Mouse (Mus musculus) liver, postnatal 0 days (tissue): ENCODE results near the gene Polr2m. TPM values are rescaled to one million over a fixed set of nuclear protein-coding genes. Genes with fewer than 3 reads are reported as not detected.

Experiments
- ATAC-seq: fragments of 200-750 bp; cut with Nextera tagmentation; 2 replicates; pipeline ENCODE4 v1.8.0; 2017; ENCODE audit warnings: mild to moderate bottlenecking, moderate library complexity
- DNase-seq: peaks from one replicate; pipeline ENCODE4 v3.0.0-alpha.2; 2016
- H3K27ac ChIP-seq: fragments of 300-500 bp; sonication (generic); 2 replicates; pipeline ENCODE4 v1.5.1; 2014; ENCODE audit warnings: antibody characterized with exemption, moderate library complexity, mild to moderate bottlenecking, low read depth
- H3K27me3 ChIP-seq: fragments of 300-500 bp; sonication (generic); 2 replicates; pipeline ENCODE4 v1.6.1; 2014; ENCODE audit warnings: low read length, control low read depth, mixed read lengths; ENCODE audit not compliant: insufficient read depth
- H3K36me3 ChIP-seq: fragments of 300-500 bp; sonication (generic); replicated peaks from 2 replicates; pipeline ENCODE4 v1.6.1; 2014; ENCODE audit warnings: mild to moderate bottlenecking, control low read depth, low read length, moderate library complexity, mixed read lengths; ENCODE audit not compliant: insufficient read depth
- H3K4me1 ChIP-seq: fragments of 300-500 bp; sonication (generic); 2 replicates; pipeline ENCODE4 v1.6.1; 2014; ENCODE audit warnings: antibody characterized with exemption, mild to moderate bottlenecking, control low read depth; ENCODE audit not compliant: insufficient read depth
- H3K4me2 ChIP-seq: fragments of 300-500 bp; sonication (generic); 2 replicates; pipeline ENCODE4 v1.6.1; 2014; ENCODE audit warnings: low read depth, mild to moderate bottlenecking, low read length, moderate library complexity, mixed read lengths
- H3K4me3 ChIP-seq: fragments of 300-500 bp; sonication (generic); 2 replicates; pipeline ENCODE4 v1.5.1; 2014; ENCODE audit warnings: low read depth, low read length
- H3K9ac ChIP-seq: fragments of 300-500 bp; sonication (generic); replicated peaks from 2 replicates; pipeline ENCODE4 v1.6.1; 2014; ENCODE audit warnings: mild to moderate bottlenecking, moderate library complexity
- H3K9me3 ChIP-seq: fragments of 300-500 bp; sonication (generic); 2 replicates; pipeline ENCODE4 v1.6.1; 2016; ENCODE audit warnings: mild to moderate bottlenecking, control low read depth, low read length, mixed read lengths
- CTCF ChIP-seq: sonication (generic); IDR thresholded peaks from 2 replicates; pipeline ENCODE4 v1.5.1; 2016; ENCODE audit warnings: antibody characterized with exemption, low read depth
- EP300 ChIP-seq: IDR thresholded peaks from 2 replicates; pipeline ENCODE4 v1.6.1; 2016; ENCODE audit warnings: antibody characterized with exemption, low read depth, mild to moderate bottlenecking
- WGBS: fragments of 180-500 bp; shearing (Covaris S2); extraction: QIAGEN DNeasy Blood & Tissue Kit; methylation state at CpG from one replicate; pipeline ENCODE4 v1.1.7; 2014; ENCODE audit not compliant: insufficient replicate concordance; 5-methylcytosine and 5-hydroxymethylcytosine counted together
- polyA plus RNA-seq: library from polyadenylated mRNA; unstranded; fragments of >200 nt; fragmentation: Nextera tagmentation; extraction: Ambion mirVana; gene quantifications from 2 replicates; pipeline ENCODE4 v1.2.1, GENCODE M21; 2015

The Polr2m gene
- polyA plus RNA-seq, 1 experiment from 2014 or later = 71.1 TPM

DNA sequence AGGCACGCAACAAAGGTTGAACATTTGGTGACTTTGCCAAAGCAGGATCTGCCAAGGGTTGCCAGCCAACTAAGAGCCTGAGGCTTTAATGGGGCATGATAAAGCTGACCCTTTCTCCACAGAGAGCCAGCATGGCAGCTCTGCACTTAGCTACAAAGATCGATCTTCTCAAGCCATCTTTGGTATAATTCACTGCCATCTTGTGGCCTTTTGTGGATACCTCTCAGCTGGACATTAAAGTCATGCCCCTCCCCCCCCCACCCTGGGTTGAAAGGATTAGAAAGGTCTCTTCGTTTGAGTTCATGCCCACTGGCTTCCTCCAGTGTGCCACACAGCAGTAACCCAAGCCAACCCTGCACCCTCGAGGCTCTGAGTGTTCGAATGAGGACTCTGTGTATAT lies 31.8 kb downstream of the Polr2m start:
- no peak for DNase-seq
- Histone ChIP-seq H3K9ac (no peak overlapping the region), H3K4me2 (no peak overlapping the region), H3K4me1 (no peaks in the 10 kb centered on the region), H3K4me3 (no peak overlapping the region), H3K27me3 (no peaks in the 10 kb centered on the region), H3K36me3 (no peaks in the 10 kb centered on the region), H3K27ac (no peak overlapping the region), H3K9me3 (no peaks in the 10 kb centered on the region)
- TF ChIP-seq EP300 (no peak), CTCF (no peak)
- ATAC-seq = no peak
- 64% methylated on average over 5 of the region's 5 CpGs for WGBS

DNA sequence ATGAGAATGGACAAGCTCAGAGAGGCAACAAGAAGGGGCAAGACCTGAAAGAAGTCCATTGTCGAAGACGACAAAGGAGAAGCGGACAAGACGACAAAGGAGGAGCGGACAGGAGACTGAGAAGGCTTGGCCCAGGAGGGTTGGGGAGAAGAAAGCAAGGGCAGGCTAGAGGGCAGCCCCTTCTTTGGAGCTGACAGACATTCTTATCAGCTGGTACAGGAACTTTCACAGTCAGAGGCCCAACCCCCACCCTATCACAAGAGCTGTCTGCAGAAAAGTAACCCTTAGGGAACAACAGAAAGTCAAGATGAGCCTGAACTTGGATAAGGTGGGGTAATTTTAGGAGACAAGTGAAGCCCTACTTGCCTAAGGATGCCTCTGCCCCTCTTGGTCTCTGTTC lies 32.4 kb downstream of the Polr2m start:
- Histone ChIP-seq H3K9ac (no peak overlapping the region), H3K4me2 (no peak overlapping the region), H3K27me3 (no peaks in the 10 kb centered on the region), H3K27ac (no peak overlapping the region), H3K9me3 (no peaks in the 10 kb centered on the region), H3K4me3 (no peak overlapping the region), H3K4me1 (no peaks in the 10 kb centered on the region), H3K36me3 (no peaks in the 10 kb centered on the region)
- ATAC-seq = no peak
- DNase-seq = no peak
- TF ChIP-seq EP300 (no peak), CTCF (no peak)
- 72% methylated on average over 5 of the region's 5 CpGs for WGBS

DNA sequence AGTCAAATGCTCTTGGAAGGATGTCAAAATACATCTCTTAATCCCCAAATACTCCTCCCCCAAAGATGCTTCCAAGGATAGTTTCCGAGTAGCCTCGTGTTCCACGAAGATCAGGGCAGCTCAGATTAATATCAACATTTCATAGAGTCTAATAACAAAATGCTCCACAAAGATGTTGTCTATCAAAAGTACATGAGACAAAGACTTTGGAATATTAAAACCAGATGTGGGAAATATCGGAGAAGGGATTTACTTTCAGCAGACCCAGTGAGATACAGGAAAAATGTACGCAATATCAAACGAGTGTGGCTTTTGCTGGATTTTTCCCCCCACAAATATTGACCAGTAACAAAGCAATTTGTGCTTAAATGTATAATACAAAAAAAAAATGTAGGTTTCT lies 35.1 kb downstream of the Polr2m start:
- Histone ChIP-seq H3K9me3 (no peaks in the 10 kb centered on the region), H3K4me3 (no peak overlapping the region), H3K9ac (no peak overlapping the region), H3K36me3 (no peaks in the 10 kb centered on the region), H3K4me2 (no peak overlapping the region), H3K27me3 (no peaks in the 10 kb centered on the region), H3K27ac (no peak overlapping the region), H3K4me1 (no peaks in the 10 kb centered on the region)
- no peak for ATAC-seq
- 83% methylated on average over 6 of the region's 6 CpGs for WGBS
- no peak for DNase-seq
- TF ChIP-seq CTCF = no peak
- no peak for TF ChIP-seq EP300

- ATAC-seq (no peak), DNase-seq (peak; percentile 57)
- Histone ChIP-seq H3K4me3 (no peak overlapping the region), H3K4me1 (no peaks in the 10 kb centered on the region), H3K27me3 (no peaks in the 10 kb centered on the region), H3K9ac (no peak overlapping the region), H3K4me2 (no peak overlapping the region), H3K9me3 (no peaks in the 10 kb centered on the region), H3K27ac (no peak overlapping the region), H3K36me3 (no peaks in the 10 kb centered on the region)
- 36% methylated on average over 4 of the region's 4 CpGs for WGBS
- TF ChIP-seq EP300 (no peak), CTCF (peak; percentile 63)
Measured at GRCm38 (mm10) chr9:71447573-71447972, 38.2 kb downstream of the Polr2m start.

GRCm38 (mm10) chr9:71445308-71445707 lies 40.4 kb downstream of the Polr2m start:
- no peaks in the 10 kb centered on the region for H3K9me3 ChIP-seq
- TF ChIP-seq EP300 (no peak), CTCF (no peak)
- WGBS = 87% methylated on average over 2 of the region's 2 CpGs

DNA sequence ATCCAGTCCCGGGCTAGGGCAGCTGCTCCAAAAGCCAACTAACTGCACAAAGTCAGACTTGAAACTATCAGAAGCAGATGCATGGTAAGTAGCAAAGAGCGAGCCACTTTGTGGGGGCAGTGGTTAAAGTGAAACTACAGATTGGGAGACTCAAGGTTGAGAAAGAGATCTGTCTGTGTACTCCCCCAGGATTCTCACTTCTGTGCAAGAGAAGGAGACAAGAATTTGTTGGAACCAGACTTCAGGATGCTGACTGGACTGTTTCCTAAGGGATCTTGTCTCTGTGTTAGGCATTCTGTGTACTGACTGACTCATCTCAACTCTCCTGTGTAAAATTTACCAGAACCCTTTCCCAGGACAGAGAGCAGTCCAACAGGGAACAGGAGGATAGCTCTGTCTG lies 47.6 kb downstream of the Polr2m start:
- Histone ChIP-seq H3K36me3 (no peaks in the 10 kb centered on the region), H3K4me2 (no peak overlapping the region), H3K4me3 (no peak overlapping the region), H3K9ac (no peak overlapping the region), H3K27ac (no peak overlapping the region), H3K9me3 (no peaks in the 10 kb centered on the region), H3K4me1 (no peaks in the 10 kb centered on the region), H3K27me3 (no peaks in the 10 kb centered on the region)
- ATAC-seq (no peak), DNase-seq (no peak)
- WGBS = 57% methylated on average over 2 of the region's 2 CpGs
- TF ChIP-seq CTCF (no peak), EP300 (no peak)

More at GRCm38 (mm10) chr9:71445308-71445707, 40.4 kb downstream of the Polr2m start:
- no peaks in the 10 kb centered on the region for H3K36me3 ChIP-seq
- no peak overlapping the region for H3K4me2 ChIP-seq
- no peak overlapping the region for H3K27ac ChIP-seq
- DNase-seq (no peak), ATAC-seq (no peak)
- H3K9ac ChIP-seq = no peak overlapping the region
- no peaks in the 10 kb centered on the region for H3K27me3 ChIP-seq
- H3K4me1 ChIP-seq = no peaks in the 10 kb centered on the region
- H3K4me3 ChIP-seq = no peak overlapping the region

Other genes starting within 250 kb of the Polr2m start
- gene Myzap, start 106.4 kb upstream of the Polr2m start, polyA plus RNA-seq = 2.8 and 3.7 TPM in 2 replicates